Mouse (Mus musculus) kidney, adult 8-10 months (tissue): ENCODE data around the gene Gm10840.
"Not testable (repeated sequence)": the region's sequence is repeated elsewhere in the genome, so short reads cannot be mapped to it uniquely, and the experiment has no call there.

ENCODE experiments used
- DNase-seq, 2 experiments: peaks; one replicate each; pipeline ENCODE4 v3.0.0; 2022

The Gm10840 gene

DNA sequence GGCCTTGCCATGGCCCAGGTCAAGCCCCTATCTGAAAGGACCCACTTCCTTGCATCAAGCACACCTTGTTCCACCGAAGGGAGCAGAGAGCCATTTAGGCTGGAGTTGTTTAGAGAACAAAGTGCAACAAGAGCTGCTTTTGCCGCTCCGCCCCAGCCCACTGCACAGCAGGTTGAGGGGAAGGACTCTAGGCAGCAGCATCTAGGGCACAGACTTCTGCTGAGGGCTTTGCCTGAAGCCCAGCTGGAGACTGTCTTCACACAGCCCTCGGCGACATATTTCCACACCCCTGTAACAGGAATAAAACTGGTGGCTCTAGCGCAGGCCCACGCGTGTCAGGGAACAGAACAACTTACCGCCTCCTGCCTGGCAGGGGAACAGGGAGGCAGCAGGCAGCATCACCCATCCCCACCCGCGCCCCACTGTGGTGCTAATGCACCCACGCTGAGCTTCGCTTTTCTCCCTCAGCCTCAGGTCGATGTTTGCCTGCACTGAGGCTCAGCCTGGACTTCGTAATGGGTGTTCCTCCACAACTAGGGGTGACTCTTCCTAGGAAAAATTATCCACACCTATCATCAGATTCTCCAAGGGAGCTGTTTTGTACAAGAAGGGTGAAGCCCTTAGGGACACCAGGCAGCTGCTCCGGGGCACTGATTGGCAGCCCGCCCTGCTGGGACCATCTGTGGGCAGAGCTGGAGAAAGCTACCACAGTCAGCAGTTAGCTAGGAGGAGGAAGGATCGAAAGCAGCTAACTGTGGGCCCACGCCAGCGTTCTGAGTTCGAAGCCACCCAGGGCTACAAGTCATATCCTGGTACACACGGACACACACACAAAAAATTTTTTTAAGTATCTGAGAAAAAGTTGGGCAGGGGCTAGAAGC, at the start of gene Gm10840, which contains the start of gene Limd2:
TSS of gene Gm10840 (plus strand) at position 10 of the 881 bp plus-strand sequence.
TSS of gene Limd2 (minus strand) at position 20 of the 881 bp plus-strand sequence.
- no peak for DNase-seq

DNA sequence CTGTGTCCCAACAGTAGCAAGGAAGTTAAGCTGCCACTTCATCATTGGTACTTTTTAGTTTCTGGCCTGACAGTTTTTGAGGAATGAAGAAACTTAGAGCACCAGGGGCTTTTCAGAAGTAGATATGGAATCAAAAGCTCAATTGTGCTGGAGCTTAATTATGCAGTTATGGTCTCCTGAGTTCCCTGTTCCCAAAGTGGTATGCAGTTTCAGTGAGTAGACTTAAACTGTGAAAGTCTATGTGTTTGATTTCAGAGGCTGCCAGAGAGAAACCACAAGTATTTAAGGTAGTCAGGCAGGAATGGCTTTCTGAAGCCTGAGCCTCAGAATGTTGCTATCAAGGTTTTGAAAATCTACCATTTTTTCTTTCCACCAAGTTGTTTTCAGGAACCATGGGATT, 49.0 kb upstream of the Gm10840 start:
- no peak for DNase-seq

DNA sequence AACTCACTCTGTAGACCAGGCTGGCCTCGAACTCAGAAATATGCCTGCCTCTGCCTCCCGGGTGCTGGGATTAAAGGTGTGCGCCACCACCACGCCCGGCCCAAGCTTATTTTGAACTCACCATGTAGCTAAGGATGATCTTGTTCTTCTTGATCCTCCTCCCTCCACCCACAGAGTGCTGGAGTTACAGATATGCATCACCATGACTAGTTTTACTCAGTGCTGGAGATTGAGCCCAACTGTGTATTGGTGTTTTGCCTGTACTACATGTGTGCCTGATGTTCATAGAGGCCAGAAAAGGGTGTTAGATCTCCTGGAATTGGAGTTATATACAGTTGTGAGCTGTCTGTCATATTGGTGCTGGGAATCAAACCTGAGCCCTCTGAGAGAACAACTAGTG, 38.4 kb upstream of the Gm10840 start:
- DNase-seq = no peak

DNA sequence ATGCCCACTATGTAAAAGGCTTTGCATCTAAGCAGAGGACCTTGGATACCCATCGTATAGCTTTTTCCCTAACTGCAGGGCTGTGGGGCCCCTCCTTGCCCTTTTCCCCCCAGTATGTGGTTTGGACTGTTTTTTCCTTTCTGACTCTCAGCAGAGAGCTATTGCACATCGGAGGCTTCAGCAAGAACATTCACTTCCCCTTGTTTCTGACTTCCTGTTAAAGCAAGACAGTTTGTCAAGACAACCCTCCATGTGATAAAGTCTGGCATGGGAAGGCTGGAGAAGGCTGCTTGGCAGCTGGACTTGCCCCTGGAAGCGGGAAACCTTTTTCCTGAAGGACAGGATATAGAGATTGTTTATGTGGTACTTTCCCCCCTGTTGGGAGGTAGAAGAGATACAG, 37.9 kb upstream of the Gm10840 start:
- DNase-seq = peak; percentile 24 to 28

DNA sequence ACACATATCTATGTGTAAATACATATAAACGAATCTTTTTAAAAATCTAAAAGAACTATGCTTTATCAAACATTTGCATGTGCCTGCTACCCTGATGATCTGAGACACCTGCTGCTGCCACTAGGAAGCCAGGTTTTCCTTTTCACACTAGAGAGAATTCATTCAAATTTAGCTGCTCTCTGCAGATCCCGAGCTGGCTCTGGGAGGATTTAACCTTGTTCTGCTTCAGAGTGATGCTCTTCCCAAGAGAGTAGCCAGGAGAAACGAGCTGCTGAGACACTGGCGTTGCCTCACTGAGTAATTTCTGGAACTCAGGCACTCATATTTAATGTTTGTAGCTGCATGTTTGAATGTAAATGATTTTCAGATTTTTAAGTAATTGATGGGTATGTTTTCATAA, 35.9 kb upstream of the Gm10840 start:
- DNase-seq = no peak

DNA sequence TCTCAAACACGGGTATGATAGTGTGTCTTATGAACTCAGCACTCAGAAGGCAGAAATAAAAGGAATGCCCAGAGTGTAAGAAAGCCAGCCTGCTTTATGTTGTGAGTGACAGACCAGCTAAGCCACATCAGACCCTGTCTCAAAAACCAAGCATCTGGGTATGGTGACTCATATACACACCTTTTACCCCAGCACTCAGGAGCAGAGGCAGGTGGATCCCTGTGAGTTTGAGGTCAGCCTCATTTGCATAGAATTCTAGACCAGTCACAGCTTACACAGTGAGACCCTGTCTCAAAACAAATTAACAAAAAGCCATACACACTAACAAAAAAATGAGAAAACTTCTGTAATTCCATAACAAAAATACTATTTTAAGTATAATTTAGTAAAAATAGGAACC, 34.8 kb upstream of the Gm10840 start:
- DNase-seq = no peak

DNA sequence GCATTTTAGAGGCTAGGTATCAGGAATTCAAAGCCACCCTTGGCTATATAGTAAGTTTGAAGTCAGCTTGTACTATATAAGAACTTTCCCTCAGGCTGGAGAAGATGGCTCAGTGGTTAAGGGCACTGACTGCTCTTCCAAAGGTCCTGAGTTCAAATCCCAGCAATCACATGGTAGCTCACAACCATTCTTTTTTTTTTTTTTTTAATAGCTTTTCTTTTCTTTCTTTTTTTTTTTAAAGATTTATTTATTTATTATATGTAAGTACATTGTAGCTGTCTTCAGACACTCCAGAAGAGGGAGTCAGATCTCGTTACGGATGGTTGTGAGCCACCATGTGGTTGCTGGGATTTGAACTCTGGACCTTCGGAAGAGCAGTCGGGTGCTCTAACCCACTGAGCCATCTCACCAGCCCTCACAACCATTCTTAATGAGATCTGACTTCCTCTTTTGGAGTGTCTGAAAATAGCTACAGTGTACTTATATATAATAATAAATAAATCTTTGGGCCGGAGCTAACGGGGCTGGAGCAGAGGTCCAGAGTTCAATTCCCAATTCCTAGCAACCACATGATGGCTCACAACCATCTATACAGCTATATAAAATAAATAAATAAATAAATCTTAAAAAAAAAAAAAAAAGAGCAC, 33.8 kb upstream of the Gm10840 start:
- DNase-seq = not testable (repeated sequence)

DNA sequence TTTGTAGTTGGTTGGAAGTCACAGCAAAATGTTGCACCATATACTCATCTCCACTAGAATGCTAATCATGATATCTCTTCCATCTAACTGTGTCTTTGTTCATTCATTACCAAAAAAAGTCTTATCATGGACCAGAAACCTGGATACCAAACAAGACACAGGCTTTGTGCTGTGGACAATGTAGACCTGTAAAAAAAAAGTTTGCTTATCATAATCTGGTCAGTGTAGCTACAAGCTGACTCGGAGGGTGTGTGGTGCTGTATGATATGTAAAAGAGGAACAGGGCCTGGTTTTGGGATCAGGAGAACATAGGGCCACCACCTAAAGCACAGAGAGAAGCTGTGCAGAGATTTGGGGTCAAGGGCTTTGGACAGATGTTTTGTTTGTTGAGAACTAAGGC, 31.2 kb upstream of the Gm10840 start:
- DNase-seq = no peak

DNA sequence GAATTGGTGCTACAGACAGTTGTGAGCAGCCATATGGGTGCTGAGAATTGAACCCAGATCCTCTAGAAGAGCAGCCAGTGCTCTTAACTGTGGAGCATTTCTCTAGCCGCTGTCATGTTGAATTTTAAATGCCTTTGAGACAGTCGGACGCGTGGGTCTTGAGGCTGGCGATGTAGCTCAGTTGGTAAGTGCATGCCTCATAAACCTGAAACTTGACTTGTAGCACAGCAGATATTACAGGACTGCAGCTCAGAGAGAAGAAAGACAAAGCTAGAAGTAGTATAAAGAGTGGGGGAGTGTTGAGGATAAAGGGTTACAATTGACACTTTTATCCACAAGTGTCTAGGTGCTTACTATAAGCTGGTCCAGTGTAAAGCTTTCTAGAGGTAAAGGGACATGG, 28.1 kb upstream of the Gm10840 start:
- DNase-seq = no peak

DNA sequence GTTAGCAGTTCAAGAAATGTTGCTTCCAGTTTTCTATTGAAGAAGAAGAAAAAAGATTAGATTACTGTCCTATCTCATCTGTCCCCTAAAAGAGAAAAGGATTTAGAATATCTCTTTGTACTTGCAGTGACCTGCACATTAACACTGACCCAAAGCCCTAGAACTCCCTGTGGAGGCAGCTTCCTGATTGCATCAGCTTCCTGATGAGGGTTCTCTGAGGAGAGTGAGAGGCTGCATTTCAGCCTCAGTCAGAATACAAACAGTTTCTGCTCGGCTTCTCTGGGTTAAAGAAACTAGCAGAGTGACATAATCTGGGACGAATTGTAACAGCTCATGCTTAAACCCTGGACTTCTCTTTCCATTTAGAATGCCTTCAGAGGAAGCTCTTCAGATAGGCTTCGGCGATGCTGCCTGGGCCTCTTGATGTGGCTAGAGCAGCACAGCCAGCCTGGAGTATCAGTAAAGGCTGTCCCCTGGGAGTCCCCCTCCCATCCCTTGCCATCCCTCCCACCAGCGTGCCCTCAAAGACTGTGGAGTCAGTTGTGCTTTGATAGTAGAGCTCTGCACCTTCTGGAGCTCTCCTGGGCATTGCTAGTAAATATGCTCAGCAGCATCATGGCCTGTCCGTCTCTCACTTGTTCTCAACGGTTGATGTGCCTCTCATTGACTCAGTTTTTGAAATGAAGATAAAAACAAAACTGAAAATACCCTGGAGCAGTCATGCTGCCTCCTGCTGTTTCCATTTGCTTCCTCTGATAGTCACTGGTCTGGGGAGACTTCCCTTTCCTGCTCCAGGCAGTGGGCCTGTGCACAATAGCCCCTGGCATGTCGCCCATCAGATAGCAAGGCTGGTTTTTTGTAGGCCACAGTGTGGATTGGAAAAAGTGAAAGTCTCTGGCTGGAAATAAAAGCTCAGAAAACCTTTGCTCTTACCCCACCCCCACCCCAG, 25.8 kb upstream of the Gm10840 start:
- peak; percentile 78 to 83 for DNase-seq

DNA sequence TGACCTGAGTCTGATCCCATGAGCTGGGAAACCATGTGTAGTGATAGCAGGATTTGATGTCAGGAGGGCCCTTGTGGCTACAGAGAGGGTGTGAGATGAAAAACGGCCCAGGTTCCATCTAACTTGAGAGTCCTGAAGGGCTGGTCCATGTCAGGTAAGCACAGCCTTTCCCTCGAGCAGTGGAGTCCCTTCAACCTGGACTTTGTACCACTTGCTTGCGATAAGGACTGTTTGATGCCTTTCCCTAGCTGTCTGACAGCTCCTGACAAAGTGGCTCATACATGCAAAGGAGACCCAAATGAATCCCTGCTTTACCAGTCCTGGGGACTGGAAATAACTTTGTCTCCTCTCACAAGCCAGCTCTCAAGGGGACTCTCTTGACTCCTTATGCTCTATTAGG, 9.4 kb upstream of the Gm10840 start:
- DNase-seq = no peak

DNA sequence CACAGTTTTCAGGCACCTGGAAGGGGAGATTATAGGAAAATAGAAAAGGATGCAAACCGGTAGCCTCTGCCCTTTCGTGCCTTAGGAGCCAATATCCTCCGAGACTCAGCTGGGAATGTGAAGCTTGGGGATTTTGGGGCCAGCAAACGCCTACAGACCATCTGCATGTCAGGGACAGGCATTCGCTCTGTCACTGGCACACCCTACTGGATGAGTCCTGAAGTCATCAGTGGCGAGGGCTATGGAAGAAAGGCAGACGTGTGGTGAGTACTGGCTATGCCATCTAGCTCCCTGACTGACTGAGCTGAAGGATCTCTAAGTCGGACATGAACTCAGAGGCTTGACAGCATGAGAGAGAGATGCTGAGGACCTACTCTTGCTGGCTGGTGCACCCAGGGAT, 8.5 kb upstream of the Gm10840 start:
- no peak for DNase-seq

DNA sequence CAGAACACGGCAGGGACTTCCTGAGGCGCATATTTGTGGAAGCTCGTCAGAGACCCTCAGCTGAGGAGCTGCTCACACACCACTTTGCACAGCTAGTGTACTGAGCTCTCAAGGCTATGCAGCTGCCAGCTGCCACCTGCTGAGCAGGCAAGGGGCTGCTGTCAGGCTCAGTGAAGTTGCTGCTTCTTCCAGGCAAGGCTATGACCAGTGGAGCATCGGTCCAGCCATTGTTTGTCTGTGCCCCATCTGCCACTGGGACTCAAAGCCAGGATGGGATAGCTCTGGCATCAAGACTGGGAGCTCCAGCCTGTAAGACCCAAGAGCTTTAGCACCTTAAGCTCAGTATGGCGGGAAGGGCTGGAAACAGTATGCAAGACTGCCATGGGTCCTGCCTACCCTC, 6.6 kb upstream of the Gm10840 start:
- no peak for DNase-seq

DNA sequence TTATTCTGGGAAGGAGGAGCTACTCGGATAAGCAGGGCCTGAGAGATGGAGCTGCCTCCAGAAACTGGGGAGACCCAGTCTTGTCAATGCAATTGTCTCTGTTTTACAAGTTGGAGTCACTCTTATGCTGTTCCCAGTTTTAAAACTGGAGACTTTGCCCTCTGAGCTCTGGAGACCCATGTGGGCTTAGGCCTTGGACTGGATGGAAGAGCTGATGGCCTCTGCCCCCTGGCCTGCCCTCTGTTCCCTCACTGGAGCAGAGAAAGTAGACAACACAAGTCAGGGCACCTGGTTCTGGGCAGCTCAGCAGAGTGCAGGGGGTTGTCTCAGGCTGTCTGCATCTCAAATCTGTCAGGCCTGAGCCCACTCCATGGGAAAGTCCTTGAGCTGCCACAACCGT, 5.9 kb upstream of the Gm10840 start:
- DNase-seq = peak; percentile 39 to 42

DNA sequence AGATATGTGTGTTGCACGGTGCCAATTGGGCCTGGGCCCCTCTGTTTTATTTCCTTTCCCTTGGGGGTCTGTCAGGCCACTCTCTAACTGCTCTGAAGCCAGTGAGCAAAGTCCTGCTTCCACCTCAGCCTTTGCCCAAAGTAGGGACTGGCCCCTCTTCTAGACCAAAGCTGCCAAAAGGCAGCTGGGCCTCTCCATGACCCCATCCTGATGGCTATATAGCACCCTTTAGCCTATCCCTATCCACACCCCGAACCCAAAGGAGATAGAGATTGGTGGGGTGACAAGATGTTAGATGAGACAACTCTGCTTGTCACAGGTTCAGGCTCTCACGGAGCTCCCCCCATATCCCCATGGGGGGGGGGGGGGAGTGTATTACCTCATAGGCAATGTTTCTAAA, 4.9 kb upstream of the Gm10840 start:
- DNase-seq = no peak

DNA sequence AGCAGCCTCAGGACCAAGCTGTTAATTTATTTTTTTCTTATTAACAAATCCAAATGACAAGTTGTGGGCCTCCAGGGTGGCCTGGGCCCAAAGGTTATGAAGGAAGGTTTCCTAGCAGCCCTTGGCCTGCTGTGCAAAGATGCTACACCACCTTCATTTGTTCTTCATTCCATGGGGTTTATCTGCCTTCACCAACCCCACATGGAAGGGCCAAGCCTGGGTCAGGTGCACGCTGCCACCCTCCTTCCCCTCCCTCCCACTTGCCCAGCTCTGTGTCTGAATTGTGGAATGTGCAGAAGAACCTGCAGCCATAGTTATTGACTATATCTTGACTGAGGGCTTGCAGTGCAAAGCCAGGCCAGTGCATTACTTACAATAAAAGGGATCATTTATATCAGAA, 4.4 kb upstream of the Gm10840 start:
- DNase-seq = no peak

DNA sequence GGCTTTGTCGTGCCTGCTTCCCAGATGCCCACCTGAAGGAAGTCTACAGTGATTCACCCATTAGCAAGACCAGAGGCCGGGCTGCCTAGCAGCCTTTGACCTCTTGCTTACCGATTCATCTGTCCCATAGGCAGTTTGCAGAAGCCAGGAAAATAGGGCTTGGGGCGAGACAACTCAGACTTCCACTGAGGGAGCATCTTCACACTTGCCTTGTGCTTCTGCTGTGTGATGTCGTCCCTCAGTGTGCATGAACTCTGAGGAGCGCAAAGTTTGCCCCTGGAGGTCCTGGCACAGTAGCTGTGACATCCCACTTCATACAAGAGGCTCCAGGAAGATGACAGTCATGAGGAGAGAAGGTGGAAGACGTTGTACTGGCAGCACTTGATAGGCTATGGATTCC, 3.5 kb upstream of the Gm10840 start:
- DNase-seq = no peak

DNA sequence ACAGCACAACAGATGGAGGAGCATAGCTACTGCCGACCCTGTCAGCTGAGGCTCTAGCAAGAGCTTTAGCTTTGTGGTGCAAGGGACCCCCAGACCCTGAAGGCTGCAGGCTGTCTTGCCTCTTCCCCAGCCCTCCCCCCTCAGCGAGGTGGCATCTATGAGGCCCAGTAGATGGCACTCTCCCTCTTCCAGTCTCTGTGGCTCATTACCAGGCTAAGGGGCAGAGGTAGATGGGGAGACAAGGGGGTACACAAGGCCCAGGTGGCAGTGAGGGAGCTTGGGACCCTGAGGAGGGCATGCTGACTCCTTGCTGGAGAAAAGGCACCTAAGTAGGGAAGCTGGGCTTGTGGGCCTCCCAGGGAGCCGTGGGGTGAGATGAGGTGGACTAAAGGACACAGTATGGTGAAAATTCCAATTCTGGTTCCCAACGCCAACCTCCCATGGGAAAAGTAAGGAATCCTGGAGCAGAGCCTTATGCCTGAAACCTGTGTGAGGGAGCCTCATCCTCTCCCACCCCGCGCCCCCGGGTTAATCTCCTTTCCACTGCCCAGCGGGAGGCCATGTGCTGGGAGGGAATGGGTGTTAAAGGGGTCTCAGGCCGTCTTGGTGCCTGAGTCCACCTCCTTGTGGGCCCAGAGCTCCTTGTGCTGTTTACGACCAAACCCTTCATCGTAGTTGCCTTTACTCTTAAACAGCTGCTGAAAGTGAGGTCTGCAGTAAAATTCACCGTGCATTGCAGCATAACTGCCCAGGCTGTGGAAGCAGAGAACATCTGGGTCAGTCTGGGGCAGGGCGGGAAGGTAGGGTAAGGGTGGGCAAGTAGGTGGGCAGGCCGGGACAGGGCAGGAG, 2.3 kb upstream of the Gm10840 start:
- no peak for DNase-seq

DNA sequence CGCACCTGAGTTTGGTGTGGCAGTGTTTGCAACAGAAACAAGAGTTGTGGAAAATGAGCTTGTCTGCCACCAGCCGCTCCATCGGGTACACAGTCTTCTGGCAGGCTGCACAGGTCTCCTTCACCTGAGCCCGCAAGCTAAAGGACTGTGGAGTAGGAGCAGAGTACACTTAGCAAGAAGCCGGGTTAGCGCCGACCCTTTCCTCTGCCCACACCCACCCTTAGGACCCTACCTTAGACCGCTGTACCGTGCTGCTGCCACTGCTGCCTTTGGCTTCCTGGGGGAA, 1.8 kb upstream of the Gm10840 start:
- no peak for DNase-seq

DNA sequence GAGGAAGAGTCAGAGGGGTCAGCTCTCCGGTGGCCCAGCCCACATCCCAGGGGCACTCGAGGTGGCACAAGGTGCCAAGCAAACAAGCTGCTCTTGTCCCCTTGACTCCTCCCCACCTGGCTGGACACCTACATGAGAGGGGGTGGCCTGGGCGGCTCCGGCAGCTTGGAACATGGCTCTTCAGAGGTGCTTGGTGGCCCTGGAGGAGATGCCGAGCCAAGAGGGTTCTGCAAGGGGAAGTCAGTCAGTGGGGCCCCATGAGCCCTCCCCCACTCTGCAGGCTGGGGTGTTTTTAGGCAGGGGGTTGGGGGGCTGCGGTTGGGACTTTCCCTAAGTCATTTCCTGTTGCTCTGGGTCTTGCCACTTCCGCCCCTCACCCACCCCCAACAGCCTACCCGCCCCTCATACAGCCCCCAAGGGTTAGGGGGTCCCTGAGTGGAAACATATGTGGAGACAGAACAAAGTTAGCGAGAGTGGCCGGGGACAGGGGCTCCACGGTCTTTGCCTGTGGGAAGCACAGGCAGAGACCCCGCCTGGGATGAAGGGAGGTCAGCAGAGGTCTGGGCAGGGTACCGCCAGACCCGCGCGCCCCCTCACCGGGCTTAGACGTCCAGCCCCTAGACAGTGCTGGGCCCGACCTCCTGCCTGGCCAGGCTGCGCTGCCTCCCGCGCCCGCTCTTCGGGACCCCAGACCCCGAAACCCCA, 1.3 kb upstream of the Gm10840 start:
- peak; percentile 32 to 36 for DNase-seq

DNA sequence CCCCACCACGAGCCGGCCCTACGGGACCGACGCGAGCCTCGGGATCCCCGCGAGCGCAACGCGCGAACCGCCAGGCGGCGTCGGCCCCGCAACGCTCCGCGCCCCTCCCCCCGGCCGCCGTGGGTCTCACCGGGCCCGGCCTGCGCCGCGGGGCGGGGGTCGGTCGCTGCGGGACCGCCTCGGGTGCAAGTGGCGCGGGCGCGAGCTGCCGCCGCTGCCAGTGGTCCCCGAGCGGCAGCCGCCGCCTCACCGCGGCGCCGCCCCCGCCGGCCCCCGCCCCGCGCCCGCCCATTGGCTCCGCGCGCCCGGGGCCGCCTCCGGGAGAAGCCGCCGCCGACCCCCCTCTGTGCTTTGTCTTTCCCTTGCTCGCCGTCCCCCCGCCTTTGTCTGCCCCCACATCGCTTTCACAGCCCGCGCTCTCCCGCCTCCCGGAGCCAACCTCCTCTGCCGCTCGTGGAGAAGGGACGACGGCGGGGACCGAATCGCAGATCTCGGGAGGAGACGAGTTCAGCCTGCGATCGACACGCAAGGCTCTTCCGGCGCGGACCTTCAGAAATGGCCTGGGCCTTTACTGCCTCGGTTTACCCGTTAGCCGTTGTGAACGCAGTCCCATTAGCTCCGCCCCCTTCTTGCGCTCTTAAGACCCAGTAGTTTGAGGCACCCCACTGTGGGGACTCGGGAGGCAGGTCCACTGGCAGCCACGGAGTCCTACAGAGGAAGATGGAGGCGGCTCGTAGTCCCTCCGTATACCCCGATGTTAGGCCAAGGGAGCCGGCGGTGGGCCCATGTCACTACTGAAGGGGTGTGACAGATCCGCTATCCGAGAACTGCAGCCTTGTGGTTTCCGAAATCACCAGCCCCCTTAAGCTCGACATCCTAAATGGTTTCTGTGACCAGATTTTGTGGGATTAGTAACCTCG, 469 bp upstream of the Gm10840 start:
- DNase-seq = peak; percentile 38 to 62
